Mouse (Mus musculus): ENCODE results near the gene Rims1. TPM values are rescaled to one million over a fixed set of nuclear protein-coding genes. Genes with fewer than 3 reads are reported as not detected.

Rims1 gene
- polyA plus RNA-seq, 1 experiment from 2014 or later = 10.3 TPM

DNA sequence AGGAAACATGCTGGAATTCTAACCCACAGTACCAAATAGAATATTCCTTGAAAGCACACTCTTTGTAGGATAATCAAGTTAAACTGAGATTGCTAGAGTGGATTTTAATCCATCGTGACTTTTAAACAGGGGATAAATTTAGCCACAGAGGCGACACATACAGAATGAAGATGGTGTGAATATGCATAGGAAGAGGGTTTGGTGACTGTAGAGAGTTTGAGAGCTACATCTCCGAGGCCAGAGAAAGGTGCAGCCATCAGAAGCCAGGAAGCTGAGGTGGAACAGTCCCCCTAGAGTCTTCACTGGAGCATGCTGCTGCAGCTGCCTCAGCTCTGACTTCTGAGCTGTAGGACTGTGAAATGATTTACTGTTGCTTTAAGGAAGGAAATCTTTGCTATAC lies 179.5 kb downstream of the Rims1 start:
- H3K4me3 ChIP-seq (replicated peaks; ENCODE audit: low read length) = no peak overlapping the region
- no peaks in the 10 kb centered on the region; the same call in 1 of the 2 replicates for H3K4me1 ChIP-seq (replicated peaks; ENCODE audit: control insufficient read depth, insufficient read depth, low read length)
- H3K9ac ChIP-seq (replicated peaks; ENCODE audit: low read depth, low read length) = no peak overlapping the region
- H3K9me3 ChIP-seq (ENCODE audit: control insufficient read depth, low read length) = no peaks in the 10 kb centered on the region
- H3K27me3 ChIP-seq (replicated peaks; ENCODE audit: control insufficient read depth, insufficient read depth, low read length) = no peaks in the 10 kb centered on the region
- WGBS = 71% methylated on average over 3 of the region's 3 CpGs
- ATAC-seq = no peak
- no peak overlapping the region for H3K27ac ChIP-seq (ENCODE audit: low read length)
- H3K4me2 ChIP-seq (ENCODE audit: low read length) = no peak overlapping the region
- H3K36me3 ChIP-seq (ENCODE audit: control insufficient read depth, insufficient read depth) = no peaks in the 10 kb centered on the region

DNA sequence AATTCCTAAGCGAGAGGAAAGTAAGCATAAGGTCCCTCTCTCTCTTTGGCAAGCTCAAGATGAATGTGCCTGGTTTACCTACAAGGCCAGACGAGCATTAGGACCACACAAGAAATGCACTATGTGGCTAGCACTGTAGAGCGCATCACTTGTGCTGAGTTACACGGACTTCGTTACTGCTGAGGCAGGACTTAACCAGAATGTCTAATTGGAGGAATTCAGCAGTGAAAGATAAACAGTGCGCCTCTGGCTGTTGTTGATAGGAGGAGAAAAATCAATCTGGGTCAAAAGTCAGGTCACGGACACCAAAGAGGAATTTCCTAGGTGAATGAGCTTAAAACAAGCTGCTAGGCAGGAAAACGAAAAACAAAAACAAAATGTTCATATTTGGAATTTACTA lies 185.0 kb downstream of the Rims1 start:
- Histone ChIP-seq H3K9me3 (ENCODE audit: control insufficient read depth, low read length) (no peaks in the 10 kb centered on the region), H3K27me3 (replicated peaks; ENCODE audit: control insufficient read depth, insufficient read depth, low read length) (no peaks in the 10 kb centered on the region), H3K4me2 (ENCODE audit: low read length) (no peak overlapping the region), H3K9ac (replicated peaks; ENCODE audit: low read depth, low read length) (no peak overlapping the region), H3K27ac (ENCODE audit: low read length) (no peak overlapping the region), H3K4me3 (replicated peaks; ENCODE audit: low read length) (no peak overlapping the region), H3K4me1 (replicated peaks; ENCODE audit: control insufficient read depth, insufficient read depth, low read length) (no peaks in the 10 kb centered on the region), H3K36me3 (ENCODE audit: control insufficient read depth, insufficient read depth) (no peaks in the 10 kb centered on the region)
- ATAC-seq = no peak
- WGBS = 70% methylated on average over 8 of the region's 8 CpGs

DNA sequence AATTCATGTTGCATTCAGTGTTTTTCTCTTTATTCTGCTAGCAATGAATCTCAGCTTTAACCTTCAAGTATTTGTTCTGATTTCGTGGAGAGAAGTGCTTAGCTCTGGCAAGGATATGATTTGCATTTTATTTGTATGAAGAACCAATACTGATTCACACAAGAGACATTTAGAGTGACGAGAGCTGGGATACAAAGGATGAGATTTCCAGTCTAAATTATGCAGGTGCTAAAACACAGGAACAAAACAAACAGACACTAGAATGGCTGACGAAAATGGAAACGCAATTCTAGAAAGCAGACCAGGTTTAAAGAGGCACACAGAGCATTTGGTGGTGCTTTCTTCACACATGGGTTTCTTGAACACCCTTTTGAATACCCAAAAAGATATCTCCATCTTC lies 190.2 kb downstream of the Rims1 start:
- H3K36me3 ChIP-seq (ENCODE audit: control insufficient read depth, insufficient read depth) = no peaks in the 10 kb centered on the region
- H3K27me3 ChIP-seq (replicated peaks; ENCODE audit: control insufficient read depth, insufficient read depth, low read length) = no peaks in the 10 kb centered on the region
- no peak overlapping the region; the same call in 1 of the 2 replicates for H3K27ac ChIP-seq (ENCODE audit: low read length)
- 0 out of 2 replicates have a peak, but pooled peaks have one; percentile 50 for ATAC-seq
- H3K9me3 ChIP-seq (ENCODE audit: control insufficient read depth, low read length) = no peaks in the 10 kb centered on the region
- WGBS = 45% methylated on average over 4 of the region's 4 CpGs
- no peak overlapping the region for H3K9ac ChIP-seq (replicated peaks; ENCODE audit: low read depth, low read length)
- H3K4me1 ChIP-seq (replicated peaks; ENCODE audit: control insufficient read depth, insufficient read depth, low read length) = no peaks in the 10 kb centered on the region
- no peak overlapping the region for H3K4me3 ChIP-seq (replicated peaks; ENCODE audit: low read length)
- H3K4me2 ChIP-seq (ENCODE audit: low read length) = no peak overlapping the region

DNA sequence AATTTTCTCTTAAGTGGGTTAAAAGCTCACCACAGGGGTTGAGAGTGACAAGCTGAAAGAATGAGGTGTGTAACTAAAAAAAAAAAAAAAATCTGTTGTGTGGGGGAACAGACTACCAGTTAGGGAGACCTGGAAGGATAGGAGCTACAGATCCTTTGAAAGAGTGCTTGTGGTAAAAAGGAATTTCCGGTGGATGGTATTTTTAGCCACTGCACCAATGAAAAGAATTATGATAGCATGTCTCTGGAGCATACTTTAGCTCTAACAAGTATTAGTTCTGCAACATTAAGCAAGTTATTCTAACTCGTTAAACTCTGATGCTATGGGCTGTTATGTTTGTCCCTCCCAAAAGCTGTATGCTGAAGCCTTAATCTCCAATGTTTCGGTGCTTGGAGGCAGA lies 192.2 kb downstream of the Rims1 start:
- Histone ChIP-seq H3K27me3 (replicated peaks; ENCODE audit: control insufficient read depth, insufficient read depth, low read length) (no peaks in the 10 kb centered on the region), H3K4me1 (replicated peaks; ENCODE audit: control insufficient read depth, insufficient read depth, low read length) (no peaks in the 10 kb centered on the region), H3K4me2 (ENCODE audit: low read length) (no peak overlapping the region), H3K4me3 (replicated peaks; ENCODE audit: low read length) (no peak overlapping the region), H3K9me3 (ENCODE audit: control insufficient read depth, low read length) (no peaks in the 10 kb centered on the region), H3K9ac (replicated peaks; ENCODE audit: low read depth, low read length) (no peak overlapping the region), H3K36me3 (ENCODE audit: control insufficient read depth, insufficient read depth) (no peaks in the 10 kb centered on the region), H3K27ac (ENCODE audit: low read length) (no peak overlapping the region)
- WGBS = 56% methylated on average over 3 of the region's 3 CpGs
- ATAC-seq = no peak

DNA sequence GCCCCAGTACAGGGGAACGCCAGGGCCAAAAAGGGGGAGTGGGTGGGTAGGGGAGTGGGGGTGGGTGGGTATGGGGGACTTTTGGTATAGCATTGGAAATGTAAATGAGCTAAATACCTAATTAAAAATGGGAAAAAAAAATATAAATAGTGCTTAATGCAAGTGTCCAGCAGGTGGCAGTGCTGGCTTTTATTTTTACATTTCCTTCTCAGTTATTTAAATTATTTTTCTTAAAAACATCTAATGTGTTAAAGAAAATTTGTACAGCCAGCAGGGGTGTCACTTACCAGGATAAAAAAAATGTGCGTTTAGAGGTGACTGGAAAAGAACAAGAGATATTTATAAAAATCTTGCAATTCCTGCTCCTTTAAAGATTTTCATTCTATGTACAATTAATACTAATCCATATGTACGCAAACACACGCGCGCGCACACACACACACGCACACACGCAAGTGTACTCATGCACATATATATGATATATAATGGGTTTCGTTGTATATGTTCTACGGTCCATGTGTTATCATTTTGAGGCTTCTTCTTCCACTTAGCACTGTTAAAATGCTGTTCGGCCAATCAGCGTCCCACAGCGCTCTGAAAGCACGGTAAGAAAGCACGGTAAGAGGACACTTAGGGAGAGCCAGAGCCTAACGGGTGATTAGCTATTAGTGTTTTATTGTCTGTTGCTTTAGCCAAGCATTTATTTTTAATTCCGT lies 201.3 kb downstream of the Rims1 start:
- no peak overlapping the region for H3K27ac ChIP-seq (ENCODE audit: low read length)
- no peaks in the 10 kb centered on the region for H3K4me1 ChIP-seq (replicated peaks; ENCODE audit: control insufficient read depth, insufficient read depth, low read length)
- no peaks in the 10 kb centered on the region for H3K36me3 ChIP-seq (ENCODE audit: control insufficient read depth, insufficient read depth)
- no peak overlapping the region for H3K4me3 ChIP-seq (replicated peaks; ENCODE audit: low read length)
- ATAC-seq = peak; percentile 47; the same call in 1 of the 2 replicates
- no peak overlapping the region for H3K9ac ChIP-seq (replicated peaks; ENCODE audit: low read depth, low read length)
- 70% methylated on average over 17 of the region's 18 CpGs for WGBS
- H3K27me3 ChIP-seq (replicated peaks; ENCODE audit: control insufficient read depth, insufficient read depth, low read length) = no peaks in the 10 kb centered on the region
- H3K9me3 ChIP-seq (ENCODE audit: control insufficient read depth, low read length) = no peaks in the 10 kb centered on the region
- H3K4me2 ChIP-seq (ENCODE audit: low read length) = no peak overlapping the region

DNA sequence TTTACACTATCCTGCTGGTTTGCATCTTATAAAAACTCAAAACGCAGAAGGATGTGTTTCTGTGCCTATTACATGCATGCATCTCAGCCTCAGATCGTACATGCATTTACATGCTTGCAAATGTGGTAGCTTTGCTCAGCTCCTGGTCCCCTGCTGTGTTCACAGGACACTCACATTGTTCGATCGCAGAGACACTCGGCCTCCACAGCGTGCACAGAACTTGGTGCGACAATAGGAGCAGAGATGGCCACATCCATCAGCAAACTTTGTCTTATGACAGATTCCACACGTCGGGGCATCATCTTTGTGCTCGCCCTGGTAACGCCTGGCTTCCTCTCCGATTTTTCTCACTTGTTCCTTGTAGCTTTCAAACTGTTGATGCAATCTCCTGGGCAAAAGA lies 209.6 kb downstream of the Rims1 start:
- Histone ChIP-seq H3K4me2 (ENCODE audit: low read length) (no peak overlapping the region), H3K9me3 (ENCODE audit: control insufficient read depth, low read length) (no peaks in the 10 kb centered on the region), H3K27ac (ENCODE audit: low read length) (no peak overlapping the region), H3K27me3 (replicated peaks; ENCODE audit: control insufficient read depth, insufficient read depth, low read length) (no peaks in the 10 kb centered on the region), H3K36me3 (ENCODE audit: control insufficient read depth, insufficient read depth) (no peaks in the 10 kb centered on the region), H3K4me1 (replicated peaks; ENCODE audit: control insufficient read depth, insufficient read depth, low read length) (no peaks in the 10 kb centered on the region), H3K9ac (replicated peaks; ENCODE audit: low read depth, low read length) (no peak overlapping the region), H3K4me3 (replicated peaks; ENCODE audit: low read length) (no peak overlapping the region)
- no peak for ATAC-seq
- WGBS = 69% methylated on average over 12 of the region's 12 CpGs

DNA sequence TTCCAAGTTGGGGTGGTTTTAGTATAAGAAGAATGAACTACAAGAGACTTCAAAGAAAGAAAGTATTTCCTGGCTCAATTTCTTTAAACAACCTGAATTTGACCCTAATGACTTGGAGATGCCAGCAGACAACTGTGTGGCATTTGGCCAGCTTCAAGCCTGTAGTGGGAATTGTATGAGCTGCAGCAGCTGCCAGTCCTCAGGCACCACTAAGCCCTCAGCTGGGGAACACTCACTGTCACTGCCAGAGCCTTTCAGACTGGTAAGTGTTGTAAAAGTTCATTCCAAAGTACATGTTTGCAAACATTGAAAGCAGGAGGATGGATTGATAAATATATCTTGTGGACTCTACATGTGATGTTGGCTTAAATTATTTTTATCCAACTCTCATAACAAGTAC lies 211.0 kb downstream of the Rims1 start:
- H3K36me3 ChIP-seq (ENCODE audit: control insufficient read depth, insufficient read depth) = no peaks in the 10 kb centered on the region
- no peak overlapping the region for H3K9ac ChIP-seq (replicated peaks; ENCODE audit: low read depth, low read length)
- H3K9me3 ChIP-seq (ENCODE audit: control insufficient read depth, low read length) = no peaks in the 10 kb centered on the region
- no peak overlapping the region for H3K4me2 ChIP-seq (ENCODE audit: low read length)
- no peak overlapping the region for H3K27ac ChIP-seq (ENCODE audit: low read length)
- H3K4me1 ChIP-seq (replicated peaks; ENCODE audit: control insufficient read depth, insufficient read depth, low read length) = no peaks in the 10 kb centered on the region
- no peak overlapping the region for H3K4me3 ChIP-seq (replicated peaks; ENCODE audit: low read length)
- ATAC-seq = no peak
- H3K27me3 ChIP-seq (replicated peaks; ENCODE audit: control insufficient read depth, insufficient read depth, low read length) = no peaks in the 10 kb centered on the region

DNA sequence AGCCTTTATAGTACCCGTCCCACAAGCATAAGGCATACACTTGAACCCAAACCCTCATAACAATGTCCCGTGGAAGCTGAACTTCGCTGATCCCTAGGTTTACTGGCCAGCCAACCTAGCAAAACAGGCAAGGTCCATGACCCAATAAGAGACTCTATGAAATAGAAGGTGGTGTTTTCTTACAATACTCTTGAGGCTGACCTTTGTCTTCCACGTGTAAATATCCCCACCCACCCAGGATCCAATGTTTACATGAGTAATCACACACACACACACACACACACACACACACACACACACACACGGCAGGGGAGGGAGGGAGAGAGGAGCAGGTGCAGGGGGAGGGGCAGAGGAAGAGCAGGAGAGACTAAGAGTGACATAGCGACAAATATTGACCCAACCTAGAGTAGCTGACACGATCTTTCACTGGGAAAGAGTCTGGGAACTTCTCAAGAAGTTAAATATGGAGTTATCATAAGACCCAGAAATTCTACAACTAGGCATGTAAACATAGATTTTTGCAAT lies 217.9 kb downstream of the Rims1 start:
- no peak overlapping the region for H3K4me2 ChIP-seq (ENCODE audit: low read length)
- no peak for ATAC-seq
- H3K4me1 ChIP-seq (replicated peaks; ENCODE audit: control insufficient read depth, insufficient read depth, low read length) = no peaks in the 10 kb centered on the region
- 74% methylated on average over 7 of the region's 7 CpGs for WGBS
- H3K4me3 ChIP-seq (replicated peaks; ENCODE audit: low read length) = no peak overlapping the region
- H3K27me3 ChIP-seq (replicated peaks; ENCODE audit: control insufficient read depth, insufficient read depth, low read length) = no peaks in the 10 kb centered on the region
- H3K27ac ChIP-seq (ENCODE audit: low read length) = no peak overlapping the region
- no peaks in the 10 kb centered on the region for H3K9me3 ChIP-seq (ENCODE audit: control insufficient read depth, low read length)
- H3K36me3 ChIP-seq (ENCODE audit: control insufficient read depth, insufficient read depth) = no peaks in the 10 kb centered on the region
- H3K9ac ChIP-seq (replicated peaks; ENCODE audit: low read depth, low read length) = no peak overlapping the region

DNA sequence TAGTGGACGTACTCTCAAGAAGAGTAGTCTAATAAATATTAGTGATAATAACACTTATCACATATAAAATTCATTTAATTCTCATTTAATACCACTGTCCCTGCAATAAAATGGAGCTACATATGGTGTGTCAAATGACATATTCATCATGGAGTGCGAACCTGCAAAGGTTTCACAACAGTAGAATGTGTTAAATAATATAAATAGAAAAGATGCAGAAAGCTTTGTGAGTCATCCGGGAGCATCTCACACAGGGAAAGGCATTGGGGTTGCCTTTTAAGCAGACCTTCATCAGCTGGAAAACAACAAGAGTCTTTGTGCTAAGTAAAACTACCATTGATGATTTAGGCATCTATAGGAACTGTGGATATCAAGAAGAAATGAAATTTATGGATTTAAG lies 220.2 kb downstream of the Rims1 start:
- Histone ChIP-seq H3K4me2 (ENCODE audit: low read length) (no peak overlapping the region), H3K36me3 (ENCODE audit: control insufficient read depth, insufficient read depth) (no peaks in the 10 kb centered on the region), H3K27ac (ENCODE audit: low read length) (no peak overlapping the region), H3K4me1 (replicated peaks; ENCODE audit: control insufficient read depth, insufficient read depth, low read length) (no peaks in the 10 kb centered on the region), H3K9ac (replicated peaks; ENCODE audit: low read depth, low read length) (no peak overlapping the region), H3K9me3 (ENCODE audit: control insufficient read depth, low read length) (no peaks in the 10 kb centered on the region), H3K27me3 (replicated peaks; ENCODE audit: control insufficient read depth, insufficient read depth, low read length) (no peaks in the 10 kb centered on the region), H3K4me3 (replicated peaks; ENCODE audit: low read length) (no peak overlapping the region)
- 92% methylated on average over 3 of the region's 3 CpGs for WGBS
- no peak for ATAC-seq

DNA sequence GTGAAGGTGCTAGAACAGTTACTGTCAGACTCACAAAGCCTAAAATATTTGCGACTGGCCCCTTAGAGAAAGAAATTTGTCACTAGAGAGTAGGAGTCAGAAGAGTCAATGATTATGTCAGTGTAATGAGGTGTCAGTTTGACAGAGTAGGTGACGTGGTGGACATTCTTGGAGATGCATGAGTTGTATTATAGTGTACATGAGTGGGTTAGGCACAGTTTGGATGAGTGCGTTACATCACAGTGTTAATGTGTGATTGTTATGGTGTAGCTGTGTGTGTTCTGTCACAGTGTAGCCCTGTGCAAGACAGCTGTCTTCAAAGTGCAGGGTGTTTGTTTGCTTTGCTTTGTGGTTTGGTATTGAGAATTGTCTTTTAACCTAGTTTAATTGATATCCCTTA lies 226.3 kb downstream of the Rims1 start:
- Histone ChIP-seq H3K36me3 (ENCODE audit: control insufficient read depth, insufficient read depth) (no peaks in the 10 kb centered on the region), H3K4me2 (ENCODE audit: low read length) (no peak overlapping the region), H3K27me3 (replicated peaks; ENCODE audit: control insufficient read depth, insufficient read depth, low read length) (no peaks in the 10 kb centered on the region), H3K4me1 (replicated peaks; ENCODE audit: control insufficient read depth, insufficient read depth, low read length) (no peaks in the 10 kb centered on the region), H3K4me3 (replicated peaks; ENCODE audit: low read length) (no peak overlapping the region), H3K9ac (replicated peaks; ENCODE audit: low read depth, low read length) (no peak overlapping the region), H3K9me3 (ENCODE audit: control insufficient read depth, low read length) (no peaks in the 10 kb centered on the region), H3K27ac (ENCODE audit: low read length) (no peak overlapping the region)
- ATAC-seq = no peak
- WGBS = 78% methylated on average over 3 of the region's 3 CpGs
